Mouse (Mus musculus) liver, postnatal 0 days (tissue): ENCODE measurements around the gene Pdzd2.

ENCODE experiments used
- CTCF ChIP-seq: sonication (generic); IDR thresholded peaks from 2 replicates; pipeline ENCODE4 v1.5.1; 2016; ENCODE audit warnings: antibody characterized with exemption, low read depth
- EP300 ChIP-seq: IDR thresholded peaks from 2 replicates; pipeline ENCODE4 v1.6.1; 2016; ENCODE audit warnings: antibody characterized with exemption, low read depth, mild to moderate bottlenecking

- TF ChIP-seq EP300 (no peak), CTCF (no peak)
Measured at GRCm38 (mm10) chr15:12549919-12550305, 189.8 kb downstream of the Pdzd2 start.
